Mouse (Mus musculus): ENCODE data around the gene Cacnb2. TPM values are rescaled to one million over a fixed set of nuclear protein-coding genes. Genes with fewer than 3 reads are reported as not detected.

Gene Cacnb2
- total and polyA plus RNA-seq, 3 experiments: 0.38 TPM; not detected in 2

- Histone ChIP-seq H3K4me1 (ENCODE audit: insufficient read depth, low read depth, low read length) (no peaks in the 10 kb centered on the region), H3K4me3 (ENCODE audit: low read depth, low read length) (no peak overlapping the region), H3K9me3 (replicated peaks) (no peaks in the 10 kb centered on the region), H3K27me3 (ENCODE audit: insufficient read depth, low read length) (no peaks in the 10 kb centered on the region), H3K36me3 (replicated peaks) (no peaks in the 10 kb centered on the region)
- TF ChIP-seq TAL1 (conservative IDR thresholded peaks at IDR 0.05; ENCODE audit: low read depth, low read length) (no peak), GATA1 (IDR thresholded peaks at IDR 0.05; ENCODE audit: borderline replicate concordance, low read length) (no peak), CTCF (IDR thresholded peaks at IDR 0.05; ENCODE audit: low read depth, low read length) (no peak), POLR2AphosphoS5 (IDR thresholded peaks at IDR 0.05; ENCODE audit: insufficient replicate concordance, low read depth, low read length) (no peak), GATA2 (IDR thresholded peaks at IDR 0.05; ENCODE audit: borderline replicate concordance, low read depth, low read length) (no peak)
- ATAC-seq (ENCODE audit: extremely low read depth, insufficient number of reproducible peaks, low FRiP score, poor library complexity, severe bottlenecking): no peak
- no peak for DNase-seq (ENCODE audit: low spot score)
Observed at GRCm38 (mm10) chr2:14984029-14984428, 381.1 kb downstream of the Cacnb2 start.

DNA sequence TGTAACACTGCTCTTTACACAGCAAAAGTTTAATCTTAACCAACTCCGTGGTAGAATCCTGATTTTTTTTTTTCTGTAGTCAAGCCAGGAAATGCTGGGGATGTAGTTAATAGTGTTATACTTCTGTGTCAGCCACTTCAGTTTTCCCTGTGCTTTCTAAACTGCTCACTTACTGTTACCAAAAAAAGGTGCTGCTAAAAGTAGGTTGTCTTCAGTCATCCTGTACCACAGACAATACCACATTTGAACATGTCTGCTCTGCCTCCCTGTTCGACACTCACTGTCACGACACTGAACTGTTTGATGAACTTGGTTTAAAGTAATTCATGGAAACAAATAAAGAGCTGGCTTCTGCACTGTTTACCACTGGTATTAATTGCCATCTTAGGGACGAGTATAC, 385.6 kb downstream of the Cacnb2 start:
- DNase-seq (ENCODE audit: low spot score) (no peak), ATAC-seq (ENCODE audit: extremely low read depth, insufficient number of reproducible peaks, low FRiP score, poor library complexity, severe bottlenecking) (no peak)
- Histone ChIP-seq H3K36me3 (replicated peaks) (peaks cover 4% of the 10 kb centered on the region), H3K27me3 (ENCODE audit: insufficient read depth, low read length) (no peaks in the 10 kb centered on the region), H3K4me1 (ENCODE audit: insufficient read depth, low read depth, low read length) (no peaks in the 10 kb centered on the region), H3K9me3 (replicated peaks) (no peaks in the 10 kb centered on the region), H3K4me3 (ENCODE audit: low read depth, low read length) (no peak overlapping the region)
- TF ChIP-seq GATA1 (IDR thresholded peaks at IDR 0.05; ENCODE audit: borderline replicate concordance, low read length) (no peak), TAL1 (conservative IDR thresholded peaks at IDR 0.05; ENCODE audit: low read depth, low read length) (no peak), CTCF (IDR thresholded peaks at IDR 0.05; ENCODE audit: low read depth, low read length) (no peak), GATA2 (IDR thresholded peaks at IDR 0.05; ENCODE audit: borderline replicate concordance, low read depth, low read length) (no peak), POLR2AphosphoS5 (IDR thresholded peaks at IDR 0.05; ENCODE audit: insufficient replicate concordance, low read depth, low read length) (no peak)

- ATAC-seq (ENCODE audit: extremely low read depth, insufficient number of reproducible peaks, low FRiP score, poor library complexity, severe bottlenecking) (no peak), DNase-seq (ENCODE audit: low spot score) (no peak)
- Histone ChIP-seq H3K4me3 (ENCODE audit: low read depth, low read length) (no peak overlapping the region), H3K36me3 (replicated peaks) (peaks cover 4% of the 10 kb centered on the region), H3K9me3 (replicated peaks) (no peaks in the 10 kb centered on the region), H3K4me1 (ENCODE audit: insufficient read depth, low read depth, low read length) (no peaks in the 10 kb centered on the region), H3K27me3 (ENCODE audit: insufficient read depth, low read length) (no peaks in the 10 kb centered on the region)
- TF ChIP-seq TAL1 (conservative IDR thresholded peaks at IDR 0.05; ENCODE audit: low read depth, low read length): no peak
- no peak for TF ChIP-seq GATA2 (IDR thresholded peaks at IDR 0.05; ENCODE audit: borderline replicate concordance, low read depth, low read length)
- TF ChIP-seq POLR2AphosphoS5 (IDR thresholded peaks at IDR 0.05; ENCODE audit: insufficient replicate concordance, low read depth, low read length): no peak
- TF ChIP-seq GATA1 (IDR thresholded peaks at IDR 0.05; ENCODE audit: borderline replicate concordance, low read length): no peak
- TF ChIP-seq CTCF (IDR thresholded peaks at IDR 0.05; ENCODE audit: low read depth, low read length): no peak
Observed at GRCm38 (mm10) chr2:14989350-14989749, 386.5 kb downstream of the Cacnb2 start.

GRCm38 (mm10) chr2:14992531-14992930, 389.6 kb downstream of the Cacnb2 start:
- ATAC-seq (ENCODE audit: extremely low read depth, insufficient number of reproducible peaks, low FRiP score, poor library complexity, severe bottlenecking) (no peak), DNase-seq (ENCODE audit: low spot score) (no peak)
- H3K36me3 ChIP-seq (replicated peaks): peaks cover 18% of the 10 kb centered on the region
- no peak for TF ChIP-seq CTCF (IDR thresholded peaks at IDR 0.05; ENCODE audit: low read depth, low read length)
- no peak for TF ChIP-seq POLR2AphosphoS5 (IDR thresholded peaks at IDR 0.05; ENCODE audit: insufficient replicate concordance, low read depth, low read length)
- no peak for TF ChIP-seq GATA1 (IDR thresholded peaks at IDR 0.05; ENCODE audit: borderline replicate concordance, low read length)
- TF ChIP-seq GATA2 (IDR thresholded peaks at IDR 0.05; ENCODE audit: borderline replicate concordance, low read depth, low read length): no peak
- no peak for TF ChIP-seq TAL1 (conservative IDR thresholded peaks at IDR 0.05; ENCODE audit: low read depth, low read length)
- H3K9me3 ChIP-seq (replicated peaks): no peaks in the 10 kb centered on the region
- H3K4me1 ChIP-seq (ENCODE audit: insufficient read depth, low read depth, low read length): no peaks in the 10 kb centered on the region
- H3K4me3 ChIP-seq (ENCODE audit: low read depth, low read length): no peak overlapping the region
- no peaks in the 10 kb centered on the region for H3K27me3 ChIP-seq (ENCODE audit: insufficient read depth, low read length)

- H3K9me3 ChIP-seq (replicated peaks): no peaks in the 10 kb centered on the region
- H3K36me3 ChIP-seq (replicated peaks): peaks cover 37% of the 10 kb centered on the region
- no peak for DNase-seq (ENCODE audit: low spot score)
Observed at GRCm38 (mm10) chr2:14996036-14996435, 393.1 kb downstream of the Cacnb2 start.

DNA sequence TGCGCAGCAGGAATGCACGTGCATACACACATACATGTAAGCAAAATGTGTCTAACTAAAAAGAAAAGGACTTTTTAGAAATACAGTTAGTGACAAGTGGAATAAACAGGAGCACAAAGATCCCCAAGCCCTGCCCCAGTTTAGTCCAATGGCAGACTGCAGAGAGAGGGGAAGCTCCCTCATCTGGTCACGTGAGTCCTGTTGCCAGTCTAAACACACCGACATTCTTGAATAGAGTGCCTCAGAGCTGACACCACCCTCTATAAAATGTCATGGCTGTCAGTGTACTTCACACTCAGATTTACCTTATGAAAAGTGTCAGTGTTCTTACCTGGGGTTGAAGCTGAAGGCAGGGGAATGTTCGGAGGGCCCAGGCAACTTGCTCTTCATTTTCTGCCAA, 394.9 kb downstream of the Cacnb2 start:
- H3K27me3 ChIP-seq (ENCODE audit: insufficient read depth, low read length): no peaks in the 10 kb centered on the region
- no peaks in the 10 kb centered on the region for H3K9me3 ChIP-seq (replicated peaks)
- H3K36me3 ChIP-seq (replicated peaks): peaks cover 33% of the 10 kb centered on the region
- TF ChIP-seq GATA2 (IDR thresholded peaks at IDR 0.05; ENCODE audit: borderline replicate concordance, low read depth, low read length) (no peak), GATA1 (IDR thresholded peaks at IDR 0.05; ENCODE audit: borderline replicate concordance, low read length) (no peak), POLR2AphosphoS5 (IDR thresholded peaks at IDR 0.05; ENCODE audit: insufficient replicate concordance, low read depth, low read length) (no peak), TAL1 (conservative IDR thresholded peaks at IDR 0.05; ENCODE audit: low read depth, low read length) (no peak), CTCF (IDR thresholded peaks at IDR 0.05; ENCODE audit: low read depth, low read length) (no peak)
- ATAC-seq (ENCODE audit: extremely low read depth, insufficient number of reproducible peaks, low FRiP score, poor library complexity, severe bottlenecking) (no peak), DNase-seq (ENCODE audit: low spot score) (no peak)
- no peak overlapping the region for H3K4me3 ChIP-seq (ENCODE audit: low read depth, low read length)
- H3K4me1 ChIP-seq (ENCODE audit: insufficient read depth, low read depth, low read length): no peaks in the 10 kb centered on the region

More at GRCm38 (mm10) chr2:14996036-14996435, 393.1 kb downstream of the Cacnb2 start:
- ATAC-seq (ENCODE audit: extremely low read depth, insufficient number of reproducible peaks, low FRiP score, poor library complexity, severe bottlenecking): no peak
- TF ChIP-seq POLR2AphosphoS5 (IDR thresholded peaks at IDR 0.05; ENCODE audit: insufficient replicate concordance, low read depth, low read length): no peak
- TF ChIP-seq GATA2 (IDR thresholded peaks at IDR 0.05; ENCODE audit: borderline replicate concordance, low read depth, low read length): no peak
- TF ChIP-seq CTCF (IDR thresholded peaks at IDR 0.05; ENCODE audit: low read depth, low read length): no peak
- H3K27me3 ChIP-seq (ENCODE audit: insufficient read depth, low read length): no peaks in the 10 kb centered on the region
- H3K4me1 ChIP-seq (ENCODE audit: insufficient read depth, low read depth, low read length): no peaks in the 10 kb centered on the region
- no peak overlapping the region for H3K4me3 ChIP-seq (ENCODE audit: low read depth, low read length)
